In the genomic region with DNA sequence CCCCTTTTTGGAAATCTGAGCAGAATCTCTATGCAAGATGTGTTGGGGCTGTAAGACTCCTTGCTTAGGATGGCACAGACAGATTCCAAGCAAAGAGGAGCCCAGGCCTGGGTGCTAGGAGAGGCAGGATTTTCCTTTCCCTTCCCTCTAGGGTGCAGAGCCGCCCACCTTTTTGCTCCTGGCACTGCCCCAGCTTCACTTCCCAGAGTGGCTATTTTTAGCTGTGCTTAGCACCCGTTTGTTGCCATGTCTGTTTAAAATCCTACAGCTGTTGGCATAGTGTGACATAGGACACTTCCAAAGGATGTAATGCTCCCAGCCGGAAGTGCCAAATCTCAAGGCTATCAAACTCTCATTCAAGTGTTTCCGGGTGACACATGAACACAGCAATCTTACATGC, we compare ENCODE assay signal across 8 mouse cellular contexts.
DNase-seq lines count a peak whose midpoint lies in the region; ATAC-seq lines count a peak whose summit lies in the region.

No protein-coding gene starts in this region.

- no peak for DNase-seq in hindbrain, embryonic 14.5 days (ENCODE audit: low spot score)
- DNase-seq in frontal cortex, postnatal 14 days (ENCODE audit: low spot score in 2 of 2): peak; percentile 25 to 34
- peak; percentile 42 for DNase-seq in lung, postnatal 36 days
- DNase-seq in midbrain, embryonic 11.5 days (ENCODE audit: low spot score, missing footprints): no peak
- no peak for DNase-seq in cerebellum, adult 8-10 months

- H3K4me2 ChIP-seq in hindbrain, embryonic 13.5 days: no peak overlapping the region
- no peak overlapping the region for H3K4me2 ChIP-seq in hindbrain, embryonic 14.5 days (replicated peaks)
- H3K4me2 ChIP-seq in kidney, embryonic 15.5 days: peak overlapping the region; percentile 22; the same call in 1 of the 2 replicates
- no peak overlapping the region for H3K4me2 ChIP-seq in midbrain, embryonic 11.5 days

- H3K36me3 ChIP-seq in hindbrain, embryonic 13.5 days: no peaks in the 10 kb centered on the region
- H3K36me3 ChIP-seq in hindbrain, embryonic 14.5 days (replicated peaks; ENCODE audit: control insufficient read depth, insufficient read depth): no peaks in the 10 kb centered on the region
- H3K36me3 ChIP-seq in kidney, embryonic 15.5 days: peaks cover 9% of the 10 kb centered on the region
- H3K36me3 ChIP-seq in midbrain, embryonic 11.5 days (ENCODE audit: control insufficient read depth, insufficient read depth, low read length): no peaks in the 10 kb centered on the region

- H3K27ac ChIP-seq in hindbrain, embryonic 13.5 days: peak overlapping the region; percentile 14
- no peak overlapping the region for H3K27ac ChIP-seq in hindbrain, embryonic 14.5 days
- H3K27ac ChIP-seq in kidney, embryonic 15.5 days: peak overlapping the region; percentile 81
- no peak overlapping the region for H3K27ac ChIP-seq in midbrain, embryonic 11.5 days (ENCODE audit: low read depth, low read length)

- H3K27me3 ChIP-seq in hindbrain, embryonic 13.5 days: no peaks in the 10 kb centered on the region
- H3K27me3 ChIP-seq in hindbrain, embryonic 14.5 days (ENCODE audit: control insufficient read depth, insufficient read depth, low read length): no peaks in the 10 kb centered on the region
- no peaks in the 10 kb centered on the region for H3K27me3 ChIP-seq in kidney, embryonic 15.5 days
- H3K27me3 ChIP-seq in midbrain, embryonic 11.5 days (ENCODE audit: control insufficient read depth, insufficient read depth, low read length): no peaks in the 10 kb centered on the region

- peaks cover 37% of the 10 kb centered on the region for H3K4me1 ChIP-seq in hindbrain, embryonic 13.5 days (replicated peaks)
- H3K4me1 ChIP-seq in hindbrain, embryonic 14.5 days (replicated peaks; ENCODE audit: control insufficient read depth, insufficient read depth, low read length): peaks cover 31% of the 10 kb centered on the region
- H3K4me1 ChIP-seq in kidney, embryonic 15.5 days: peaks cover 54% of the 10 kb centered on the region
- H3K4me1 ChIP-seq in midbrain, embryonic 11.5 days (ENCODE audit: control insufficient read depth, insufficient read depth, low read length): peaks cover 22% of the 10 kb centered on the region

- H3K4me3 ChIP-seq in hindbrain, embryonic 13.5 days: no peak overlapping the region
- H3K4me3 ChIP-seq in hindbrain, embryonic 14.5 days (replicated peaks; ENCODE audit: low read length): no peak overlapping the region
- no peak overlapping the region for H3K4me3 ChIP-seq in kidney, embryonic 15.5 days (replicated peaks)
- no peak overlapping the region for H3K4me3 ChIP-seq in midbrain, embryonic 11.5 days (ENCODE audit: low read depth, low read length)

- no peak overlapping the region for H3K9ac ChIP-seq in hindbrain, embryonic 13.5 days
- H3K9ac ChIP-seq in hindbrain, embryonic 14.5 days: no peak overlapping the region
- no peak overlapping the region for H3K9ac ChIP-seq in kidney, embryonic 15.5 days
- H3K9ac ChIP-seq in midbrain, embryonic 11.5 days (ENCODE audit: low read length): no peak overlapping the region

- WGBS in hindbrain, embryonic 13.5 days: 52% methylated on average over 4 of the region's 4 CpGs
- 55% methylated on average over 4 of the region's 4 CpGs for WGBS in hindbrain, embryonic 14.5 days
- 8% methylated on average over 4 of the region's 4 CpGs for WGBS in kidney, embryonic 15.5 days
- WGBS in midbrain, embryonic 11.5 days: 83% methylated on average over 4 of the region's 4 CpGs

- no peaks in the 10 kb centered on the region for H3K9me3 ChIP-seq in hindbrain, embryonic 13.5 days
- no peaks in the 10 kb centered on the region for H3K9me3 ChIP-seq in hindbrain, embryonic 14.5 days (ENCODE audit: control insufficient read depth, low read length)
- no peaks in the 10 kb centered on the region for H3K9me3 ChIP-seq in kidney, embryonic 15.5 days (replicated peaks)
- H3K9me3 ChIP-seq in midbrain, embryonic 11.5 days (ENCODE audit: control insufficient read depth, low read length): no peaks in the 10 kb centered on the region

- no peak for ATAC-seq in hindbrain, embryonic 13.5 days (ENCODE audit: low FRiP score)
- no peak for ATAC-seq in hindbrain, embryonic 14.5 days (ENCODE audit: low FRiP score)
- peak; percentile 60 for ATAC-seq in kidney, embryonic 15.5 days (replicated peaks; ENCODE audit: low FRiP score)
- ATAC-seq in midbrain, embryonic 11.5 days (ENCODE audit: low FRiP score): no peak
- ATAC-seq in megakaryocyte progenitor cell, adult 5-6 weeks (replicated peaks; ENCODE audit: poor library complexity): no peak

Comparison
In these comparisons a context has a peak if more than half of its experiments do, and no peak if none do; other contexts are left out.
1. H3K27ac ChIP-seq: peak in hindbrain, embryonic 13.5 days (single experiment) and kidney, embryonic 15.5 days (single experiment); none in hindbrain, embryonic 14.5 days (single experiment) and midbrain, embryonic 11.5 days (single experiment).
2. DNase-seq: peak in frontal cortex, postnatal 14 days (2 of 2) and lung, postnatal 36 days (single experiment); none in hindbrain, embryonic 14.5 days (single experiment), midbrain, embryonic 11.5 days (single experiment) and cerebellum, adult 8-10 months (single experiment).